Mouse (Mus musculus): ENCODE data around the gene Bcl2l11. TPM values are rescaled to one million over a fixed set of nuclear protein-coding genes. Genes with fewer than 3 reads are reported as not detected.

The Bcl2l11 gene
- polyA plus RNA-seq, 1 experiment from 2014 or later, result 21.6 TPM

DNA sequence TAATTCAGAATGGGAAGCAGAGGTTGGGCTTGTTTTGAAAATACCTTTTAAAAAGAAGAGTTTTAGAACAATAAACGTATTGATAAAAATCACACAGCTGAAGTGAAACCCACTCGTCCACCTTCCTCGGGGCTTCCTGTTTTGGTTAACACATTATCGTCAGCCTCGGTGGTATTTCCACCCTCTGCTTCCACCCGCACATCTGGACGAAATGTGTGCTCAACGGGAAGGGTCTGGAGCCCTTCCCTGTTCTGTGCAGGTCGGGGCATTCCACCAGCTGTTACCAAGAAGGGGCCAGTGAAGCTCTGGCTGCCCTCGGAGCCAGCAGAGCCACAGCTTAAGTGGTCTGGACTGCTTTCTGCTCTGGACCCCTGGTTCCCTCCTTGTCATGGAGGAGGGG is 63.9 kb downstream of the Bcl2l11 start:
- Histone ChIP-seq H3K9me3 (replicated peaks) (no peaks in the 10 kb centered on the region), H3K9ac (no peak overlapping the region), H3K27me3 (replicated peaks) (no peaks in the 10 kb centered on the region), H3K36me3 (no peaks in the 10 kb centered on the region), H3K4me3 (no peak overlapping the region), H3K4me1 (replicated peaks) (peaks cover 27% of the 10 kb centered on the region), H3K4me2 (no peak overlapping the region), H3K27ac (ENCODE audit: poor library complexity, severe bottlenecking) (no peak overlapping the region)
- 47% methylated on average over 10 of the region's 10 CpGs for WGBS
- no peak for ATAC-seq (ENCODE audit: insufficient number of reproducible peaks, low FRiP score)

GRCm38 (mm10) chr2:128190196-128190595 is 64.4 kb downstream of the Bcl2l11 start:
- 54% methylated on average over 5 of the region's 5 CpGs for whole genome bisulfite sequencing
- Histone ChIP-seq H3K36me3 (no peaks in the 10 kb centered on the region), H3K9me3 (replicated peaks) (no peaks in the 10 kb centered on the region), H3K4me1 (replicated peaks) (peaks cover 27% of the 10 kb centered on the region), H3K4me3 (no peak overlapping the region), H3K27ac (ENCODE audit: poor library complexity, severe bottlenecking) (no peak overlapping the region), H3K9ac (no peak overlapping the region), H3K4me2 (no peak overlapping the region), H3K27me3 (replicated peaks) (no peaks in the 10 kb centered on the region)
- ATAC-seq (ENCODE audit: insufficient number of reproducible peaks, low FRiP score), result no peak

DNA sequence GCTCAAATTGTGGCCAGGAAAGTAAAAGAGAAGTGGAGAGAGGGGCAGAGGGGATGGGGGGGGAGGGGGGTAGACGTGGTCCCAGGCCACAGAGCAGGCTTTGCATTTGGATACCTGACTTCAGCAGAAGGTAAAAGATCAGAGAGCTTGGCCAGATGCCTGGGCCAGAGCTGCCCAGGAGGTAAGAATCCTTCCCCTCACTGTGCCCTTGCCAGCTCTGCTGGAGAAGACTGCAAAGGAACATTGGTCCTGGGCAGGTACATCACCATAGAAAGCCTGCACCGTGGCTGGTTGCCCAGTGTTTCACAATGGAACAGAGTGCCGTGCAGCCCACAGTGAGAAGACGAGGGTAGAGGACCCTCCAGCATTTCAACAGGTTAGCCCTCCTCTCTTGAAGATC is 67.6 kb downstream of the Bcl2l11 start:
- H3K9me3 ChIP-seq (replicated peaks), result no peaks in the 10 kb centered on the region
- WGBS, result 57% methylated on average over 4 of the region's 4 CpGs
- H3K9ac ChIP-seq, result no peak overlapping the region
- H3K27me3 ChIP-seq (replicated peaks), result no peaks in the 10 kb centered on the region
- peaks cover 7% of the 10 kb centered on the region; the same call in 1 of the 2 replicates for H3K4me1 ChIP-seq (replicated peaks)
- H3K27ac ChIP-seq (ENCODE audit: poor library complexity, severe bottlenecking), result no peak overlapping the region
- no peak overlapping the region for H3K4me2 ChIP-seq
- no peaks in the 10 kb centered on the region for H3K36me3 ChIP-seq
- H3K4me3 ChIP-seq, result no peak overlapping the region
- no peak for ATAC-seq (ENCODE audit: insufficient number of reproducible peaks, low FRiP score)

DNA sequence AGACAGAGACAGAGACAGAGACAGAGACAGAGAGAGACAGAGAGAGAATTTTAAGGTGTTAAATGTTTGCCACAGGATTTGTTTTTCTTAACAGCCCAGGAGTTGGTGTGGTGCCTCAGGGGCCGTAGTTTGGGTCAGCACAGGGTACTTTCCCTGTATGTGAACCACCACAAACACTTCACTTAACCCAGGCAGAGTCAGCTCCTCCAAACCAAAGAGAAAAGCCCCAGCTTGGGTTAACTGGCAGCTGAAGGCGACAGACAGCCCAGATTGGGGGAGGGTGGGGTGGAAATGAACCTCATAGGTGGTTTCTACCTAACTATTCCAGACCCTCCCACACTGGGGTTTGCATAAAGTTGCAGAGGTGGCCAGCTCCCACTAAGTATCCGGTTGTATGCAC is 71.5 kb downstream of the Bcl2l11 start:
- Histone ChIP-seq H3K4me3 (no peak overlapping the region), H3K4me1 (replicated peaks) (no peaks in the 10 kb centered on the region), H3K27me3 (replicated peaks) (no peaks in the 10 kb centered on the region), H3K9me3 (replicated peaks) (no peaks in the 10 kb centered on the region), H3K4me2 (no peak overlapping the region), H3K27ac (ENCODE audit: poor library complexity, severe bottlenecking) (no peak overlapping the region), H3K9ac (no peak overlapping the region), H3K36me3 (no peaks in the 10 kb centered on the region)
- WGBS, result 73% methylated on average over 3 of the region's 3 CpGs
- ATAC-seq (ENCODE audit: insufficient number of reproducible peaks, low FRiP score), result no peak

- ATAC-seq (ENCODE audit: insufficient number of reproducible peaks, low FRiP score), result no peak
- no peaks in the 10 kb centered on the region for H3K27me3 ChIP-seq (replicated peaks)
- 67% methylated on average over 3 of the region's 3 CpGs for WGBS
- no peaks in the 10 kb centered on the region for H3K9me3 ChIP-seq (replicated peaks)
- H3K27ac ChIP-seq (ENCODE audit: poor library complexity, severe bottlenecking), result no peak overlapping the region
- no peak overlapping the region for H3K4me3 ChIP-seq
- H3K9ac ChIP-seq, result no peak overlapping the region
- no peaks in the 10 kb centered on the region for H3K4me1 ChIP-seq (replicated peaks)
- H3K36me3 ChIP-seq, result no peaks in the 10 kb centered on the region
- no peak overlapping the region for H3K4me2 ChIP-seq
Observed at GRCm38 (mm10) chr2:128203147-128203546, 77.3 kb downstream of the Bcl2l11 start.

GRCm38 (mm10) chr2:128203749-128204405 is 78.0 kb downstream of the Bcl2l11 start:
- no peak overlapping the region for H3K9ac ChIP-seq
- ATAC-seq (ENCODE audit: insufficient number of reproducible peaks, low FRiP score), result no peak
- 80% methylated on average over 6 of the region's 6 CpGs for WGBS
- H3K4me1 ChIP-seq (replicated peaks), result no peaks in the 10 kb centered on the region
- no peaks in the 10 kb centered on the region for H3K9me3 ChIP-seq (replicated peaks)
- no peaks in the 10 kb centered on the region for H3K36me3 ChIP-seq
- no peak overlapping the region for H3K4me3 ChIP-seq
- H3K4me2 ChIP-seq, result no peak overlapping the region
- no peak overlapping the region for H3K27ac ChIP-seq (ENCODE audit: poor library complexity, severe bottlenecking)
- no peaks in the 10 kb centered on the region for H3K27me3 ChIP-seq (replicated peaks)

GRCm38 (mm10) chr2:128208541-128208940 is 82.7 kb downstream of the Bcl2l11 start:
- Histone ChIP-seq H3K27ac (ENCODE audit: poor library complexity, severe bottlenecking) (no peak overlapping the region), H3K4me3 (no peak overlapping the region), H3K4me2 (no peak overlapping the region), H3K27me3 (replicated peaks) (no peaks in the 10 kb centered on the region), H3K36me3 (no peaks in the 10 kb centered on the region), H3K4me1 (replicated peaks) (peaks cover 19% of the 10 kb centered on the region), H3K9ac (no peak overlapping the region), H3K9me3 (replicated peaks) (no peaks in the 10 kb centered on the region)
- WGBS, result 83% methylated on average over 1 of the region's 1 CpGs
- no peak for ATAC-seq (ENCODE audit: insufficient number of reproducible peaks, low FRiP score)

DNA sequence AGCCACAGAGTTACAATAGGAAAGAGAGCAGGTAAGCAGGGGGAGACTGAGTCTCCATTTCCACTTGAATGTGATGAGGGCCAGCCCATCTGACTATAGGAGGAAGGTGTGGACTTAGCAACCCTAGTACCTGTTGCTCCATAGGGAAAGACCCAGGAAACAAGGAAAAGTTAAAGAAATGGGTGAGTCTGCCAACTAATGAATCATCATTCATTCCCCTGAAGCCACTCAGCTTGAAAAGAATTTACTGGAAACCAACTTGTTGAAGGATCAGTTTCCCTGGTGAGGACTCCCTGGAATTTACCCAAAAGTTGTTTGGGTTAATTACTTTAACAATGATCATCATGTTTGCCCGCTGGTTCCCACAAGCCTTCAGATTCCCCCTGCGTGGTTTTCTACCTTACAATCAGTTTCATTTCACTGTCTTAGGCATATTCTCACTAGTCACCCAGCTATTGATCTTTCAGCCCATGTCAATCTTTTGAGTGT is 84.0 kb downstream of the Bcl2l11 start:
- Histone ChIP-seq H3K36me3 (no peaks in the 10 kb centered on the region), H3K4me2 (no peak overlapping the region), H3K4me3 (no peak overlapping the region), H3K27me3 (replicated peaks) (no peaks in the 10 kb centered on the region), H3K27ac (ENCODE audit: poor library complexity, severe bottlenecking) (no peak overlapping the region), H3K9ac (no peak overlapping the region), H3K4me1 (replicated peaks) (peaks cover 19% of the 10 kb centered on the region), H3K9me3 (replicated peaks) (no peaks in the 10 kb centered on the region)
- 82% methylated on average over 2 of the region's 2 CpGs for WGBS
- ATAC-seq (ENCODE audit: insufficient number of reproducible peaks, low FRiP score), result no peak

DNA sequence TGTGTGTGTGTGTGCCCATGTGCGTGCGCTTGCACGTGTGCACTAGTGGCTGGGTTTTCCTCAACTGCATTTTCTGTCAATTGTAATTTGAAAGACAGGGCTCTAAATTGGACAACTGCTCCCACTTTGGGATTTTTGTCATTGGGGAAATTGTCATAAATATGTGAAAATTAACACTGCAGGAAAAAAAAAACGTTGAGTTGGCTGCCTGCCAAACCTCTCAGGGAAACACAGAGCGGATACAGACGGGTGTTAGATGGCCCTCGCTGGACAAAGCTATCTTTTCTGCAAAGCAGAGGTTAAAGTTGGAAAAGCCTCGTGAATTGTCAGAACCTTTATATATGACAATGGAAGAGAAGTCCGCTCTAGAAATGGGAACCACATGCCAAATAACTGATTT is 84.5 kb downstream of the Bcl2l11 start:
- Histone ChIP-seq H3K36me3 (no peaks in the 10 kb centered on the region), H3K9me3 (replicated peaks) (no peaks in the 10 kb centered on the region), H3K9ac (no peak overlapping the region), H3K27ac (ENCODE audit: poor library complexity, severe bottlenecking) (no peak overlapping the region), H3K4me2 (no peak overlapping the region), H3K4me3 (no peak overlapping the region), H3K4me1 (replicated peaks) (peaks cover 19% of the 10 kb centered on the region), H3K27me3 (replicated peaks) (no peaks in the 10 kb centered on the region)
- 40% methylated on average over 9 of the region's 9 CpGs for WGBS
- ATAC-seq (ENCODE audit: insufficient number of reproducible peaks, low FRiP score), result no peak

GRCm38 (mm10) chr2:128211022-128211880 is 85.4 kb downstream of the Bcl2l11 start:
- WGBS, result 8% methylated on average over 19 of the region's 19 CpGs
- H3K27ac ChIP-seq (ENCODE audit: poor library complexity, severe bottlenecking), result 0 out of 2 replicates have a peak overlapping the region, but pooled peaks have one; percentile 13
- H3K9ac ChIP-seq, result peak overlapping the region; percentile 21; the same call in 1 of the 2 replicates
- peaks cover 19% of the 10 kb centered on the region for H3K4me1 ChIP-seq (replicated peaks)
- ATAC-seq (ENCODE audit: insufficient number of reproducible peaks, low FRiP score), result peak; percentile 74
- no peaks in the 10 kb centered on the region for H3K36me3 ChIP-seq
- no peaks in the 10 kb centered on the region for H3K9me3 ChIP-seq (replicated peaks)
- peak overlapping the region; percentile 53 for H3K4me2 ChIP-seq
- H3K4me3 ChIP-seq, result peak overlapping the region; percentile 20; the same call in 1 of the 2 replicates
- no peaks in the 10 kb centered on the region for H3K27me3 ChIP-seq (replicated peaks)

- Histone ChIP-seq H3K36me3 (no peaks in the 10 kb centered on the region), H3K9ac (no peak overlapping the region), H3K4me3 (no peak overlapping the region), H3K27ac (ENCODE audit: poor library complexity, severe bottlenecking) (no peak overlapping the region), H3K4me2 (peak overlapping the region; percentile 53), H3K9me3 (replicated peaks) (peaks cover 2% of the 10 kb centered on the region; the same call in 1 of the 2 replicates), H3K27me3 (replicated peaks) (no peaks in the 10 kb centered on the region), H3K4me1 (replicated peaks) (peaks cover 19% of the 10 kb centered on the region)
- no peak for ATAC-seq (ENCODE audit: insufficient number of reproducible peaks, low FRiP score)
- WGBS, result 29% methylated on average over 8 of the region's 8 CpGs
Observed at GRCm38 (mm10) chr2:128211881-128212209, 86.0 kb downstream of the Bcl2l11 start.

All from heart, embryonic 12.5 days (tissue).